Mouse (Mus musculus): Measurements from ENCODE around the gene Gpc6. TPM values are rescaled to one million over a fixed set of nuclear protein-coding genes. Genes with fewer than 3 reads are reported as not detected.

Gene Gpc6
- total and polyA plus RNA-seq, 2 experiments from 2014 or later: 11.0 to 17.1 TPM

DNA sequence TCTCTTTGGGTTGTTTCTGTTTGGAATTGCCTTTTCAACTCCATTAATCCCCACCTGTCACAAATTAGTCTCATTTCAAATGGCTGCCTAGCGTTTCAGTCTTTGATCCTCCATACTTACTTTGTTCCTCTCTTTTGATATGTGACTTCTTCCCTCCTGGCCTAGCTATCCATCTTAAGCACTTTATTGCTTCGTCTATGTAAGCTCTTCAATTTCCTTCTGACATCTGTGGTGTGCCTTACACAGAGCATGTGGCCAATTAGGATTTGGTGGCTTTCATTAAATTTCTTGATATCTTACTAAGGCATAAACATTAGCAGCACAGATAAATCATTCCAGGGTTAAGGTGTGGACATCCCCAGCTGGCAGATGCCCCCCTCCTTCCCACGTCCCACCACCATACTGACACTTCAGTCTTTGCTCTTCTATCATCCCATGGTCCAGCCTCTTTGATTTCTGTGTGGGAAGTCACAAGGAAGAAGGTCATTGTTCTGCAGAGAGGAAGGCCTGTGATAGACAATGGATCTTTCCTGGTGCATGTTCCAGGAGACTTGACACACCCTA, 88.5 kb downstream of the Gpc6 start:
- Histone ChIP-seq H3K27ac (ENCODE audit: low read depth) (no peak overlapping the region), H3K4me3 (ENCODE audit: low read depth, low read length) (no peak overlapping the region), H3K4me2 (ENCODE audit: low read depth, low read length) (no peak overlapping the region), H3K36me3 (replicated peaks; ENCODE audit: control insufficient read depth, insufficient read depth, low read length) (no peaks in the 10 kb centered on the region), H3K9ac (replicated peaks; ENCODE audit: low read depth, low read length) (no peak overlapping the region), H3K27me3 (ENCODE audit: control insufficient read depth, insufficient read depth, low read length) (no peaks in the 10 kb centered on the region), H3K4me1 (ENCODE audit: control insufficient read depth, insufficient read depth) (no peaks in the 10 kb centered on the region), H3K9me3 (replicated peaks; ENCODE audit: control insufficient read depth, low read length) (no peaks in the 10 kb centered on the region)
- TF ChIP-seq CTCF (IDR thresholded peaks at IDR 0.05; ENCODE audit: low read depth): no peak
- no peak for TF ChIP-seq EP300 (IDR thresholded peaks at IDR 0.05; ENCODE audit: low read depth)
- ATAC-seq (ENCODE audit: insufficient read depth, low read depth) (no peak), DNase-seq (ENCODE audit: low spot score) (no peak)
- WGBS: 61% methylated on average over 3 of the region's 3 CpGs

- no peak for ATAC-seq (ENCODE audit: insufficient read depth, low read depth)
These were observed 90.3 kb downstream of the Gpc6 start for GRCm38 (mm10) chr14:117015333-117015922.

DNA sequence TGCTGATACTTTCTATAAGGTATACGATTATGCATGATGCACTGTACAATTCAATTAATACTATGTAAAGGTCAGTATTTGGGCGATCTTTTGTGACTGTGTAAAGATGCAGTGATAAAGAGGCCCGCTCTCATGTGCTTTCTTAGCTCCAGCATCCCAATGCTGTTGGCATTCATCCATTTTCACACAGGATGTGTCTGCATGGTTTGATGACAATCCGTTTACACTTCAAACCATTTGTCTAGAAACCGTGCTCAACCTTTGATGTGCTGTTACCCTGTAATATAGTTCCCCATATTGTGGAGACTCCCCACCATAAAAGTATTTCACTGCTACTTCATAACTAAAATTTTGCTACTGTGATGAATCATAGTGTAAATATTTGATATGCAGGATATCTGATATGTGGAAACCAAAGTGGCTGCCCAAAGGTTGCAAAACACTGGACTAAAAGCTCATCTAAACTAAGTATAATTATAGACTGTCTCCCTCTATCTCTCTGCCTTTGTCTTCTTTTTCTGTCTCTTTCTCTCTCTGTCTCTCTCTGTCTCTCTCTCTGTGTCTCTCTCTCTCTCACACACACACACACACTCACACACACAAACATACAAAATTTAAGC, 97.2 kb downstream of the Gpc6 start:
- no peak overlapping the region for H3K4me3 ChIP-seq (ENCODE audit: low read depth, low read length)
- H3K4me1 ChIP-seq (ENCODE audit: control insufficient read depth, insufficient read depth): no peaks in the 10 kb centered on the region
- TF ChIP-seq CTCF (IDR thresholded peaks at IDR 0.05; ENCODE audit: low read depth) (no peak), EP300 (IDR thresholded peaks at IDR 0.05; ENCODE audit: low read depth) (no peak)
- H3K36me3 ChIP-seq (replicated peaks; ENCODE audit: control insufficient read depth, insufficient read depth, low read length): no peaks in the 10 kb centered on the region
- H3K9ac ChIP-seq (replicated peaks; ENCODE audit: low read depth, low read length): no peak overlapping the region
- H3K9me3 ChIP-seq (replicated peaks; ENCODE audit: control insufficient read depth, low read length): no peaks in the 10 kb centered on the region
- H3K27me3 ChIP-seq (ENCODE audit: control insufficient read depth, insufficient read depth, low read length): no peaks in the 10 kb centered on the region
- DNase-seq (ENCODE audit: low spot score) (no peak), ATAC-seq (ENCODE audit: insufficient read depth, low read depth) (no peak)
- H3K4me2 ChIP-seq (ENCODE audit: low read depth, low read length): no peak overlapping the region
- no peak overlapping the region for H3K27ac ChIP-seq (ENCODE audit: low read depth)
- WGBS: 63% methylated on average over 5 of the region's 5 CpGs

More at GRCm38 (mm10) chr14:117015333-117015922, 90.3 kb downstream of the Gpc6 start:
- Histone ChIP-seq H3K4me2 (ENCODE audit: low read depth, low read length) (no peak overlapping the region), H3K4me3 (ENCODE audit: low read depth, low read length) (no peak overlapping the region), H3K9ac (replicated peaks; ENCODE audit: low read depth, low read length) (no peak overlapping the region), H3K4me1 (ENCODE audit: control insufficient read depth, insufficient read depth) (no peaks in the 10 kb centered on the region), H3K27ac (ENCODE audit: low read depth) (no peak overlapping the region), H3K27me3 (ENCODE audit: control insufficient read depth, insufficient read depth, low read length) (no peaks in the 10 kb centered on the region), H3K36me3 (replicated peaks; ENCODE audit: control insufficient read depth, insufficient read depth, low read length) (no peaks in the 10 kb centered on the region), H3K9me3 (replicated peaks; ENCODE audit: control insufficient read depth, low read length) (no peaks in the 10 kb centered on the region)
- 73% methylated on average over 4 of the region's 4 CpGs for whole genome bisulfite sequencing
- no peak for DNase-seq (ENCODE audit: low spot score)
- no peak for TF ChIP-seq CTCF (IDR thresholded peaks at IDR 0.05; ENCODE audit: low read depth)
- no peak for TF ChIP-seq EP300 (IDR thresholded peaks at IDR 0.05; ENCODE audit: low read depth)

DNA sequence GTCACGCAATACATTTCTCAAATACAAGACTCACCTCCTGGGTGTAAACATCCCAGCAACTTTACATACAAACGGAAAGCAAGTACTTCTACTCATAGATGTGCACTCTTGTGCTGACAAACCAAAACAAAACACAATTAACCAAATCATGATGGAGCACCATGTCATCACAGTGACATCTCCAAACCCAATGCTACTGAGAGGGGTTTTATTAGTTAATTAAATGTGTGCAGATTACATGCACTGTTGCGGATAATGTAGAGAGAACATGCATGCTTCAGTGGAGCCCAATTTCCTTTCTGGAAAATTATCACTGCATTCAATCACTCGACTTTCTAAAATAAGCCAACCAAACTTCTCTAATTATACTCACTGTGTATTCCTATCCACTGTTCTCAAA, 109.0 kb downstream of the Gpc6 start:
- no peaks in the 10 kb centered on the region for H3K4me1 ChIP-seq (ENCODE audit: control insufficient read depth, insufficient read depth)
- no peaks in the 10 kb centered on the region for H3K27me3 ChIP-seq (ENCODE audit: control insufficient read depth, insufficient read depth, low read length)
- no peaks in the 10 kb centered on the region for H3K9me3 ChIP-seq (replicated peaks; ENCODE audit: control insufficient read depth, low read length)
- 79% methylated on average over 4 of the region's 4 CpGs for WGBS
- no peak for ATAC-seq (ENCODE audit: insufficient read depth, low read depth)
- no peak for DNase-seq (ENCODE audit: low spot score)
- TF ChIP-seq CTCF (IDR thresholded peaks at IDR 0.05; ENCODE audit: low read depth): no peak
- no peak for TF ChIP-seq EP300 (IDR thresholded peaks at IDR 0.05; ENCODE audit: low read depth)
- H3K9ac ChIP-seq (replicated peaks; ENCODE audit: low read depth, low read length): no peak overlapping the region
- H3K4me3 ChIP-seq (ENCODE audit: low read depth, low read length): no peak overlapping the region
- no peaks in the 10 kb centered on the region for H3K36me3 ChIP-seq (replicated peaks; ENCODE audit: control insufficient read depth, insufficient read depth, low read length)
- H3K4me2 ChIP-seq (ENCODE audit: low read depth, low read length): no peak overlapping the region
- H3K27ac ChIP-seq (ENCODE audit: low read depth): no peak overlapping the region

GRCm38 (mm10) chr14:117041017-117041416, 115.9 kb downstream of the Gpc6 start:
- TF ChIP-seq CTCF (IDR thresholded peaks at IDR 0.05; ENCODE audit: low read depth) (no peak), EP300 (IDR thresholded peaks at IDR 0.05; ENCODE audit: low read depth) (no peak)
- Histone ChIP-seq H3K4me3 (ENCODE audit: low read depth, low read length) (no peak overlapping the region), H3K4me1 (ENCODE audit: control insufficient read depth, insufficient read depth) (no peaks in the 10 kb centered on the region), H3K9ac (replicated peaks; ENCODE audit: low read depth, low read length) (no peak overlapping the region), H3K27me3 (ENCODE audit: control insufficient read depth, insufficient read depth, low read length) (no peaks in the 10 kb centered on the region), H3K4me2 (ENCODE audit: low read depth, low read length) (no peak overlapping the region), H3K36me3 (replicated peaks; ENCODE audit: control insufficient read depth, insufficient read depth, low read length) (no peaks in the 10 kb centered on the region), H3K27ac (ENCODE audit: low read depth) (no peak overlapping the region), H3K9me3 (replicated peaks; ENCODE audit: control insufficient read depth, low read length) (no peaks in the 10 kb centered on the region)
- WGBS: 83% methylated on average over 5 of the region's 5 CpGs
- no peak for ATAC-seq (ENCODE audit: insufficient read depth, low read depth)
- no peak for DNase-seq (ENCODE audit: low spot score)

All from heart, postnatal 0 days (tissue).